8 mouse cellular contexts compared by ENCODE assay signal in the genomic region with DNA sequence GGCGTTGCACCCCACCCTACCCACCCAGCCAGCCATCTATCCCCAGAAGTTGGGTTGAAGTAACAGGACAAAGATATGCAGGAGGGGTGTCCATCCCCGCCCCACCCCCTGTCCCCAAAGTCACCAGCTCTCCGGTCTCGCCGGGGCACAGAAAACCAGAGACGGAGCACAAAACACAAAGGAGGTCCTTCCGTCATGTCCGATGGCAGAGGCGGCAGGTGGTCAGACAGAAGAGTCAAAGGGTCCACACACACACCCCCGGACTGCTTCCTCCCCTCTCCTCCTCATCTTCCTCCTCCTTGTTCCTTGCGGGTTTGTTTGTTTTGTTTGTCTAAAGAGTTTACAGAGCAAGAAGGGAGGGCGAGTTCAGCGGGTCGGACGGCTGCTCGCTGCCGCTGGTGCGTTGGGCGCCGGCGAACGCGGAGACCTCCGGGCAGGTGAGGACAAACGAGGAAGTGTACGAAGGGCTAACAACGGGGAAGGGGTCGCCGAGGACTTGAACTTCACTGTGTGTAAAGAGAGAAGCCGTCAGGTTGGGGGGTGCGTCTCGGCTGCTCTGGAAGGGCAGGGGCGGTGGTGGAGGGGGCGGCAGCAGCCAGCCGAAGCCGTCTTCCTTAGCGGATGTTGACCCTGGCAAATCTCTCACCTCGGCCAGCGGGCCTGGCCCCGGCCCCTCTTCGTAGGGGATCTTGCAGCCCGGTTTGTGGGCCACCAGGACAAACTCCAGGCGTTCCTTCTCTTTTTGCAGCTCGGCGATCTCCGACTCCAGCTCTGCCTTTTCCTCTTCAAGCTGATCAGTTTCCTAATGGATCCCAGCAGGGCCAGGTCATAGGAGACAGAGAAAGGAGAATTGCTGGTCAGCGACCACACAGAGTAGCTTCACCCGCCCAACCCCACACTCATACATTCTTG. TPM values are rescaled to one million over a fixed set of nuclear protein-coding genes. Genes with fewer than 3 reads are reported as not detected.
DNase-seq lines count a peak whose midpoint lies in the region; ATAC-seq and TF ChIP-seq lines count a peak whose summit lies in the region.

No protein-coding gene starts in this region.

- peaks cover 14% of the 10 kb centered on the region; the same call in 1 of the 2 replicates for H3K4me1 ChIP-seq in kidney, postnatal 0 days (replicated peaks; ENCODE audit: insufficient read depth, low read length)
- peaks cover 45% of the 10 kb centered on the region for H3K4me1 ChIP-seq in embryonic facial prominence, embryonic 15.5 days
- peaks cover 26% of the 10 kb centered on the region for H3K4me1 ChIP-seq in intestine, embryonic 14.5 days (replicated peaks; ENCODE audit: control insufficient read depth, insufficient read depth, low read length)

- 2% methylated on average over 48 of the region's 48 CpGs for WGBS in kidney, postnatal 0 days
- WGBS in embryonic facial prominence, embryonic 15.5 days = 3% methylated on average over 48 of the region's 48 CpGs
- 3% methylated on average over 48 of the region's 48 CpGs for WGBS in intestine, embryonic 14.5 days

- peak overlapping the region; percentile 64 for H3K4me2 ChIP-seq in kidney, postnatal 0 days (ENCODE audit: low read length)
- H3K4me2 ChIP-seq in embryonic facial prominence, embryonic 15.5 days (replicated peaks) = peak overlapping the region; percentile 52
- peak overlapping the region; percentile 52 for H3K4me2 ChIP-seq in intestine, embryonic 14.5 days (ENCODE audit: low read length)

- no peak for TF ChIP-seq CTCF in kidney, postnatal 0 days (IDR thresholded peaks at IDR 0.05; ENCODE audit: low read depth)

- H3K4me3 ChIP-seq in kidney, postnatal 0 days (replicated peaks; ENCODE audit: low read depth, low read length) = peak overlapping the region; percentile 38
- peak overlapping the region; percentile 32 for H3K4me3 ChIP-seq in embryonic facial prominence, embryonic 15.5 days (replicated peaks)
- peak overlapping the region; percentile 37 for H3K4me3 ChIP-seq in intestine, embryonic 14.5 days (ENCODE audit: low read depth, low read length)

- H3K9ac ChIP-seq in kidney, postnatal 0 days (ENCODE audit: low read depth, low read length) = peak overlapping the region; percentile 44; the same call in 1 of the 2 replicates
- no peak overlapping the region; the same call in 1 of the 2 replicates for H3K9ac ChIP-seq in embryonic facial prominence, embryonic 15.5 days
- peak overlapping the region; percentile 27; the same call in 1 of the 2 replicates for H3K9ac ChIP-seq in intestine, embryonic 14.5 days (ENCODE audit: low read length)

- H3K27me3 ChIP-seq in kidney, postnatal 0 days (ENCODE audit: insufficient read depth, low read length) = peaks cover 35% of the 10 kb centered on the region
- H3K27me3 ChIP-seq in embryonic facial prominence, embryonic 15.5 days = peaks cover 63% of the 10 kb centered on the region
- H3K27me3 ChIP-seq in intestine, embryonic 14.5 days (replicated peaks; ENCODE audit: control insufficient read depth, insufficient read depth, low read length) = peaks cover 57% of the 10 kb centered on the region

- intact Hi-C loops in left cerebral cortex, postnatal 36 days (cut with DNase I) = no loop called here

- H3K9me3 ChIP-seq in kidney, postnatal 0 days (replicated peaks; ENCODE audit: low read length) = no peaks in the 10 kb centered on the region
- H3K9me3 ChIP-seq in embryonic facial prominence, embryonic 15.5 days (replicated peaks) = no peaks in the 10 kb centered on the region
- H3K9me3 ChIP-seq in intestine, embryonic 14.5 days (ENCODE audit: control insufficient read depth, low read length) = no peaks in the 10 kb centered on the region

- no peaks in the 10 kb centered on the region for H3K36me3 ChIP-seq in kidney, postnatal 0 days (ENCODE audit: insufficient read depth, low read length)
- H3K36me3 ChIP-seq in embryonic facial prominence, embryonic 15.5 days = no peaks in the 10 kb centered on the region
- no peaks in the 10 kb centered on the region for H3K36me3 ChIP-seq in intestine, embryonic 14.5 days (ENCODE audit: control insufficient read depth, insufficient read depth, low read length)

- ATAC-seq in kidney, postnatal 0 days (replicated peaks; ENCODE audit: low FRiP score, low read depth) = no peak
- no peak for ATAC-seq in embryonic facial prominence, embryonic 15.5 days (ENCODE audit: insufficient number of reproducible peaks, low FRiP score, low TSS enrichment, low read depth)
- no peak for ATAC-seq in intestine, embryonic 14.5 days (replicated peaks; ENCODE audit: low FRiP score, low TSS enrichment, low read depth)

- H3K27ac ChIP-seq in kidney, postnatal 0 days = no peak overlapping the region
- no peak overlapping the region for H3K27ac ChIP-seq in embryonic facial prominence, embryonic 15.5 days (replicated peaks)
- no peak overlapping the region for H3K27ac ChIP-seq in intestine, embryonic 14.5 days (ENCODE audit: low read depth)

- no peak for DNase-seq in kidney, postnatal 0 days (ENCODE audit: low spot score)
- DNase-seq in kidney, postnatal 14 days = no peak
- DNase-seq in intestine, embryonic 14.5 days (ENCODE audit: low spot score) = no peak
- DNase-seq in naive thymus-derived CD4-positive, alpha-beta T cell, adult 2 months (ENCODE audit: low read depth) = peak; percentile 71
- DNase-seq in spleen, postnatal 10 days (ENCODE audit: low spot score in 2 of 2) = no peak
- no peak for DNase-seq in gastrocnemius, postnatal 25 days
- no peak for DNase-seq in left cerebral cortex, postnatal 36 days (ENCODE audit: low spot score in 2 of 2)

RNA-seq across cellular contexts. Expression of a gene that starts 5.1 kb away (rescaled TPM):
- 0.11 TPM in 2 replicates for polyA plus RNA-seq in kidney, postnatal 0 days (2015; fragmentation: Nextera tagmentation; extraction: Ambion mirVana)
- 0.21 and 0.69 TPM in 2 replicates for polyA plus RNA-seq in embryonic facial prominence, embryonic 15.5 days (2015; fragmentation: Nextera tagmentation; extraction: Ambion mirVana)
- 0.08 and 0.49 TPM in 2 replicates for polyA plus RNA-seq in intestine, embryonic 14.5 days (2014; fragmentation: Nextera tagmentation; extraction: Ambion mirVana)
- under 1 TPM; 0.43 to 0.64 TPM for total RNA-seq in gastrocnemius, postnatal 25 days (2021)
- 10 to 100 TPM; 20.6 to 22.5 TPM for total RNA-seq in left cerebral cortex, postnatal 36 days (2021)

RNA-seq across cellular contexts. Expression of a gene that starts 22.3 kb away (rescaled TPM):
- polyA plus RNA-seq in kidney, postnatal 0 days (2015; fragmentation: Nextera tagmentation; extraction: Ambion mirVana) = 7.3 and 7.4 TPM in 2 replicates
- 39.2 and 41.9 TPM in 2 replicates for polyA plus RNA-seq in embryonic facial prominence, embryonic 15.5 days (2015; fragmentation: Nextera tagmentation; extraction: Ambion mirVana)
- 12.2 and 14.3 TPM in 2 replicates for polyA plus RNA-seq in intestine, embryonic 14.5 days (2014; fragmentation: Nextera tagmentation; extraction: Ambion mirVana)
- 100 to 1,000 TPM; 943 to 950 TPM for total RNA-seq in gastrocnemius, postnatal 25 days (2021)
- 100 to 1,000 TPM in 1 of 2 experiments, 10 to 100 TPM in 1; 98.6 to 121 TPM for total RNA-seq in left cerebral cortex, postnatal 36 days (2021)

RNA-seq across cellular contexts. Expression of a gene that starts 24.9 kb away (rescaled TPM):
- 0.18 TPM in 1 of 2 replicates, not detected in the other for polyA plus RNA-seq in kidney, postnatal 0 days (2015; fragmentation: Nextera tagmentation; extraction: Ambion mirVana)
- 0.14 and 0.41 TPM in 2 replicates for polyA plus RNA-seq in embryonic facial prominence, embryonic 15.5 days (2015; fragmentation: Nextera tagmentation; extraction: Ambion mirVana)
- polyA plus RNA-seq in intestine, embryonic 14.5 days (2014; fragmentation: Nextera tagmentation; extraction: Ambion mirVana) = 0.14 and 0.31 TPM in 2 replicates
- not detected for total RNA-seq in gastrocnemius, postnatal 25 days (2021)
- total RNA-seq in left cerebral cortex, postnatal 36 days (2021) = not detected

RNA-seq across cellular contexts. Expression of a gene that starts 33.1 kb away (rescaled TPM):
- polyA plus RNA-seq in kidney, postnatal 0 days (2015; fragmentation: Nextera tagmentation; extraction: Ambion mirVana) = 89.4 and 94.4 TPM in 2 replicates
- polyA plus RNA-seq in embryonic facial prominence, embryonic 15.5 days (2015; fragmentation: Nextera tagmentation; extraction: Ambion mirVana) = 85.2 TPM in 2 replicates
- 78.5 and 79.2 TPM in 2 replicates for polyA plus RNA-seq in intestine, embryonic 14.5 days (2014; fragmentation: Nextera tagmentation; extraction: Ambion mirVana)
- total RNA-seq in gastrocnemius, postnatal 25 days (2021) = 10 to 100 TPM; 16.3 to 18.0 TPM
- total RNA-seq in left cerebral cortex, postnatal 36 days (2021) = 10 to 100 TPM; 11.2 to 13.5 TPM

RNA-seq across cellular contexts. Expression of a gene that starts 39.8 kb away (rescaled TPM):
- polyA plus RNA-seq in kidney, postnatal 0 days (2015; fragmentation: Nextera tagmentation; extraction: Ambion mirVana) = 68.4 and 68.8 TPM in 2 replicates
- 83.0 and 85.5 TPM in 2 replicates for polyA plus RNA-seq in embryonic facial prominence, embryonic 15.5 days (2015; fragmentation: Nextera tagmentation; extraction: Ambion mirVana)
- 71.8 and 82.9 TPM in 2 replicates for polyA plus RNA-seq in intestine, embryonic 14.5 days (2014; fragmentation: Nextera tagmentation; extraction: Ambion mirVana)
- 10 to 100 TPM; 21.5 to 25.4 TPM for total RNA-seq in gastrocnemius, postnatal 25 days (2021)
- 10 to 100 TPM; 35.6 to 41.8 TPM for total RNA-seq in left cerebral cortex, postnatal 36 days (2021)
